Mouse (Mus musculus) ES-E14 (cell line): ENCODE results near the gene Plcxd2.

Source experiments
- HCFC1 ChIP-seq: IDR thresholded peaks from 2 replicates; pipeline ENCODE4 v1.6.1; 2012; ENCODE audit warnings: low read length, inconsistent platforms, borderline replicate concordance; ENCODE audit not compliant: insufficient read depth
- ZC3H11A ChIP-seq: IDR thresholded peaks from 2 replicates; pipeline ENCODE4 v1.6.1; 2012; ENCODE audit warnings: low read depth, mild to moderate bottlenecking, inconsistent platforms, low read length, borderline replicate concordance
- ZNF384 ChIP-seq: IDR thresholded peaks from 2 replicates; pipeline ENCODE4 v1.6.1; 2012; ENCODE audit warnings: low read depth, low read length, inconsistent platforms

DNA sequence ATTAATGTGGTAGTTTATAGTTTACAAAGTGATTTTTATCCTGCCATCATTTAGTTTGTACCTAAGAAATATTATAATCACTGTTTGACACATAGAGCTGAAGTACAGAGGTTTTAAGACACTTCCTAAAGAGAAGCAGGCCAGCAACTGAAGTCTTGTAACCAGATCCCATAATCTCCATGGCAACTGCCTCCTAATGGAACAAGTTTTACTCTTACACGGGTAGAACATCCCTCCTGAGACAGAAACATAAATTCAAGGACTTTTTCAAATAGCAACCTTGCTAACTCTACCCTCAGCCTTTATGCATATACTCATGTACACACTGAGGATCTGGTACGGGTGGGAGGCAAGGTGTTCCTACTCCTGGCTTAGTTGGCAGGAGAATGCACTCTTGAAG is 26.2 kb upstream of the Plcxd2 start:
- TF ChIP-seq ZNF384, result no peak
- no peak for TF ChIP-seq HCFC1
- TF ChIP-seq ZC3H11A, result no peak
